Mouse (Mus musculus): Measurements from ENCODE around the gene Tbc1d10c.
A peak's percentile ranks its signal among the peaks of the same experiment; 100 is the strongest.

Gene Tbc1d10c

GRCm38 (mm10) chr19:4215451-4215840 lies 24.4 kb upstream of the Tbc1d10c start:
- no peak for DNase-seq (ENCODE audit: low read depth)

- DNase-seq (ENCODE audit: low read depth): no peak
Observed at GRCm38 (mm10) chr19:4214771-4215450, 23.8 kb upstream of the Tbc1d10c start.

- peak; percentile 62 for DNase-seq (ENCODE audit: low read depth)
Observed at GRCm38 (mm10) chr19:4214071-4214770, 23.1 kb upstream of the Tbc1d10c start, which contains the start of the genes Clcf1 and AC109138.7. Gene Clcf1 (plus strand): TSS chr19:4214238. Gene AC109138.7 (plus strand): TSS chr19:4214357.

- peak; percentile 89 for DNase-seq (ENCODE audit: low read depth)
Observed at GRCm38 (mm10) chr19:4213524-4213974, 22.5 kb upstream of the Tbc1d10c start.

GRCm38 (mm10) chr19:4211891-4212588 lies 21.0 kb upstream of the Tbc1d10c start:
- DNase-seq (ENCODE audit: low read depth): no peak

- DNase-seq (ENCODE audit: low read depth): no peak
Observed at GRCm38 (mm10) chr19:4208563-4208962, 17.5 kb upstream of the Tbc1d10c start.

- peak; percentile 79 for DNase-seq (ENCODE audit: low read depth)
Observed at GRCm38 (mm10) chr19:4206971-4207370, 15.9 kb upstream of the Tbc1d10c start.

GRCm38 (mm10) chr19:4204889-4205288 lies 13.8 kb upstream of the Tbc1d10c start:
- no peak for DNase-seq (ENCODE audit: low read depth)

- DNase-seq (ENCODE audit: low read depth): no peak
Observed at GRCm38 (mm10) chr19:4203604-4204326, 12.7 kb upstream of the Tbc1d10c start.

- DNase-seq (ENCODE audit: low read depth): peak; percentile 76
Observed at GRCm38 (mm10) chr19:4203148-4203547, 12.1 kb upstream of the Tbc1d10c start.

- no peak for DNase-seq (ENCODE audit: low read depth)
Observed at GRCm38 (mm10) chr19:4202149-4202548, 11.1 kb upstream of the Tbc1d10c start.

GRCm38 (mm10) chr19:4201291-4201909 lies 10.3 kb upstream of the Tbc1d10c start, which contains the start of gene Rad9a:
Gene Rad9a (minus strand): TSS chr19:4201662.
- peak; percentile 100 for DNase-seq (ENCODE audit: low read depth)

GRCm38 (mm10) chr19:4197180-4197579 lies 6.1 kb upstream of the Tbc1d10c start:
- no peak for DNase-seq (ENCODE audit: low read depth)

GRCm38 (mm10) chr19:4196548-4196947 lies 5.5 kb upstream of the Tbc1d10c start:
- DNase-seq (ENCODE audit: low read depth): no peak

- no peak for DNase-seq (ENCODE audit: low read depth)
Observed at GRCm38 (mm10) chr19:4196048-4196447, 5.0 kb upstream of the Tbc1d10c start.

- DNase-seq (ENCODE audit: low read depth): no peak
Observed at GRCm38 (mm10) chr19:4194776-4195650, 3.9 kb upstream of the Tbc1d10c start.

- peak; percentile 89 for DNase-seq (ENCODE audit: low read depth)
Observed at GRCm38 (mm10) chr19:4194021-4194724, 3.1 kb upstream of the Tbc1d10c start.

GRCm38 (mm10) chr19:4193129-4193528 lies 2.0 kb upstream of the Tbc1d10c start:
- DNase-seq (ENCODE audit: low read depth): no peak

GRCm38 (mm10) chr19:4192251-4192985 lies 1.3 kb upstream of the Tbc1d10c start:
- DNase-seq (ENCODE audit: low read depth): no peak
